Mouse (Mus musculus): ENCODE results near the gene Mrpl51. TPM values are rescaled to one million over a fixed set of nuclear protein-coding genes. Genes with fewer than 3 reads are reported as not detected.

Mrpl51 gene
- polyA plus RNA-seq, 1 experiment from 2014 or later = 205 TPM

DNA sequence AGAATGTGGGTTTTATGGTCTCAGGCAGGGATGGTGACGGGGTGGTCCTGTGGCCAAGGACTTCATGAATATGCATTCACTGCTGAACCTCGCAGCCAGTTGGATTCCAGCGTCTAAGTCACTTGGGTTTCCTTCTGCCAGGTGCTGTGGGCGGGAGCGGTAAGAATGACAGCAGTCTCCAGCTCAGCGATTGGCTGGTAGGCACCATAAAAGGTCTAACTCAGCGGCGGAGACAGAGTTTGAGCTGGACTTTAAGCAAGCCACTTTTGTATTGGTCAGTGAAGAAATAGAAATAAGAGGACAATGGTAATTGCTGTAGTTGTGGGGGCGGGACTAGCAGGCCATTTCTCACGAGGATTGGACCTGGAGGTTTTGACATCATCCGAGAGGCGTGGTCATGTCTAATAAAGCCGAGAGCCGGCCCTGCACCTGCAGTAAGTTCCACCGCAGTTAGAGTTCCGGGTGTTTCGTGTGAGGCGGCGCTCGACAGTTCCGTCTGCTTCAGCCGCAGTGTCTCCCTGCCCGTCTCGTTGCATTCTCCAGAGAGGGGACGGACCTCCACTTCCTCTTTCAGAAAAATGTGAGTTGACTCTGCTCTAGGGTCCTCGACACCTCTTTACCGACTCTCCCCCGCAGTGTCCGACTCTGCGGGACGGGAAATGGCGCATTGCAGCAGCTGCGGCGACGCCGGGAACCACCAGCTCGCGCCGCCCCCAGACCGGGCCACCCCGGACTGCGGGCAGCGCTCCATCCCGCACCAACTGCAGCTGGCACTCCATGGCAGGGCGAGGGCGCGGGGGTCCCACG is 23.8 kb downstream of the Mrpl51 start, which contains the start of gene Vamp1:
Gene Vamp1 (plus strand): TSS at position 404 of the 807 bp plus-strand sequence.
- ATAC-seq (ENCODE audit: low read depth) (peak; percentile 97), DNase-seq (ENCODE audit: low spot score) (peak; percentile 98)
- peak within 1 kb of the TSS; percentile 73 for H3K4me3 ChIP-seq (ENCODE audit: low read depth, low read length)
- peak within 1 kb of the TSS; percentile 95 for H3K4me2 ChIP-seq (ENCODE audit: low read depth, low read length)
- WGBS = under 1% methylated on average over 41 of the region's 48 CpGs
- H3K27ac ChIP-seq (replicated peaks; ENCODE audit: low read depth, low read length) = peak within 1 kb of the TSS; percentile 44
- no peaks in the 10 kb centered on the region for H3K36me3 ChIP-seq (ENCODE audit: control insufficient read depth, insufficient read depth, low read length)
- H3K27me3 ChIP-seq (replicated peaks; ENCODE audit: control insufficient read depth, insufficient read depth, low read length) = peaks cover 20% of the 10 kb centered on the region; the same call in 1 of the 2 replicates
- no peaks in the 10 kb centered on the region for H3K9me3 ChIP-seq (ENCODE audit: control insufficient read depth, low read length)
- H3K4me1 ChIP-seq (ENCODE audit: control insufficient read depth, insufficient read depth, low read length) = no peaks in the 10 kb centered on the region
- H3K9ac ChIP-seq (ENCODE audit: low read depth, low read length) = peak within 1 kb of the TSS; percentile 77

DNA sequence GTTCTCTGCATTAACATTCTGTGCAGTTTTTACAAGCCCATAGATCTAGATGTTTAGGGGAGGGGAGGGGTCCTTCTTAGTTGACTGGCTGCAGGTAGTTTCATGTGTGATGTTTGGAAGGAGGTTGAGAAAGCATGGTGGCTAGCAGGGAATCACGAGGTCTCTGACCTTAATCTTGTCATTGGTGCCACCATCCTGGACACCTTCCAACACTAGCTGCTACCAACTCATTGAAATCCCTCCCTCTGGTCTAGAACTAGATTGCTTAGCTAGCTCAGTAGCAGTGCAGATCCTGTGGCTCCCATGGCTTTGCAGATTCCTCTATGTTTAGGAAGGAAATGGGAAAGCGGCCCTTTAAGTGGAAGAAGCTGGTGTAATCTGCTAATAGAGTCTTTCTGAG is 25.3 kb downstream of the Mrpl51 start:
- peaks cover 20% of the 10 kb centered on the region; the same call in 1 of the 2 replicates for H3K27me3 ChIP-seq (replicated peaks; ENCODE audit: control insufficient read depth, insufficient read depth, low read length)
- DNase-seq (ENCODE audit: low spot score) = no peak
- no peak for ATAC-seq (ENCODE audit: low read depth)
- H3K9ac ChIP-seq (ENCODE audit: low read depth, low read length) = no peak overlapping the region
- H3K36me3 ChIP-seq (ENCODE audit: control insufficient read depth, insufficient read depth, low read length) = no peaks in the 10 kb centered on the region
- 82% methylated on average over 2 of the region's 2 CpGs for WGBS
- H3K27ac ChIP-seq (replicated peaks; ENCODE audit: low read depth, low read length) = no peak overlapping the region
- H3K4me3 ChIP-seq (ENCODE audit: low read depth, low read length) = no peak overlapping the region
- no peaks in the 10 kb centered on the region for H3K4me1 ChIP-seq (ENCODE audit: control insufficient read depth, insufficient read depth, low read length)
- no peak overlapping the region for H3K4me2 ChIP-seq (ENCODE audit: low read depth, low read length)
- no peaks in the 10 kb centered on the region for H3K9me3 ChIP-seq (ENCODE audit: control insufficient read depth, low read length)

DNA sequence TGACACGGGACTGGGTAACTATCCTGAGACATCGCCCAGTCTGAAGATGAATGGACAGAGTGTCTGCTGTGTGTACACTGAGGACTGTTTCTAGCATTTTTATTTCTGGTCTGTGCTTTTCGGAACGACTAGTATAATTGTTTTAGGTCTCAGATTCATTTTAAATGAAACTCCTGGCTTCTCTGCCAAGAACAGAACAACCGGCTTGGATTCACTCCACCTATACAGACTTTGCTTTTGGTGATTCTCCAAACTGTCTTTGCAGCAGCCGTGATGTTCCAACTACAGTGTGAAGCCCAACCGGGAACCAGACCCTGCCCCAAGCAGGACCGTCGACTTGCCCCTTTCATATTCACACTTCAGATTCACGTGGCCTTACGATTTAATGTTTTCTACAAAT is 26.3 kb downstream of the Mrpl51 start:
- H3K4me2 ChIP-seq (ENCODE audit: low read depth, low read length) = no peak overlapping the region
- peaks cover 20% of the 10 kb centered on the region; the same call in 1 of the 2 replicates for H3K27me3 ChIP-seq (replicated peaks; ENCODE audit: control insufficient read depth, insufficient read depth, low read length)
- H3K4me3 ChIP-seq (ENCODE audit: low read depth, low read length) = no peak overlapping the region
- no peaks in the 10 kb centered on the region for H3K9me3 ChIP-seq (ENCODE audit: control insufficient read depth, low read length)
- WGBS = 87% methylated on average over 11 of the region's 11 CpGs
- H3K36me3 ChIP-seq (ENCODE audit: control insufficient read depth, insufficient read depth, low read length) = no peaks in the 10 kb centered on the region
- no peak overlapping the region for H3K9ac ChIP-seq (ENCODE audit: low read depth, low read length)
- no peaks in the 10 kb centered on the region for H3K4me1 ChIP-seq (ENCODE audit: control insufficient read depth, insufficient read depth, low read length)
- DNase-seq (ENCODE audit: low spot score) = no peak
- H3K27ac ChIP-seq (replicated peaks; ENCODE audit: low read depth, low read length) = no peak overlapping the region
- ATAC-seq (ENCODE audit: low read depth) = no peak

DNA sequence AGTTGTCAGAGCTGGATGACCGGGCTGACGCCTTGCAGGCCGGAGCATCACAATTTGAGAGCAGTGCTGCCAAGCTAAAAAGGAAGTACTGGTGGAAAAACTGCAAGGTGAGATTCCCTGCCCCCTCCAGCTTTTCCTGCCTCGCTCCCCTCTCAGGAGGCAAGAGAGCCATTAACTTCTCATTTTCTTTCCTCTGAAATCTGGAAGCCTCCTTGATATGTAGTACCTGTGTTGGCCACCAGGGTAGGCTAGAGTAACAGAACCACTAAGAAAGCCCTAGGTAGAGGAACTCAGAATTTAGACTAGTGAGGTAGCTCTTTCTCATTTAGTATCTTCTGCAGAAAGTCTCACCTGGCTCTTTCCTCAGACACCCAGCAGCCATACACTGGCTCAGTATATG is 27.4 kb downstream of the Mrpl51 start:
- Histone ChIP-seq H3K27ac (replicated peaks; ENCODE audit: low read depth, low read length) (no peak overlapping the region), H3K9ac (ENCODE audit: low read depth, low read length) (no peak overlapping the region), H3K27me3 (replicated peaks; ENCODE audit: control insufficient read depth, insufficient read depth, low read length) (0 out of 2 replicates have a peak, but pooled peaks cover 12% of the 10 kb centered on the region), H3K36me3 (ENCODE audit: control insufficient read depth, insufficient read depth, low read length) (no peaks in the 10 kb centered on the region), H3K9me3 (ENCODE audit: control insufficient read depth, low read length) (no peaks in the 10 kb centered on the region), H3K4me2 (ENCODE audit: low read depth, low read length) (no peak overlapping the region), H3K4me3 (ENCODE audit: low read depth, low read length) (no peak overlapping the region), H3K4me1 (ENCODE audit: control insufficient read depth, insufficient read depth, low read length) (no peaks in the 10 kb centered on the region)
- ATAC-seq (ENCODE audit: low read depth) (no peak), DNase-seq (ENCODE audit: low spot score) (peak; percentile 54)
- WGBS = 78% methylated on average over 4 of the region's 4 CpGs

DNA sequence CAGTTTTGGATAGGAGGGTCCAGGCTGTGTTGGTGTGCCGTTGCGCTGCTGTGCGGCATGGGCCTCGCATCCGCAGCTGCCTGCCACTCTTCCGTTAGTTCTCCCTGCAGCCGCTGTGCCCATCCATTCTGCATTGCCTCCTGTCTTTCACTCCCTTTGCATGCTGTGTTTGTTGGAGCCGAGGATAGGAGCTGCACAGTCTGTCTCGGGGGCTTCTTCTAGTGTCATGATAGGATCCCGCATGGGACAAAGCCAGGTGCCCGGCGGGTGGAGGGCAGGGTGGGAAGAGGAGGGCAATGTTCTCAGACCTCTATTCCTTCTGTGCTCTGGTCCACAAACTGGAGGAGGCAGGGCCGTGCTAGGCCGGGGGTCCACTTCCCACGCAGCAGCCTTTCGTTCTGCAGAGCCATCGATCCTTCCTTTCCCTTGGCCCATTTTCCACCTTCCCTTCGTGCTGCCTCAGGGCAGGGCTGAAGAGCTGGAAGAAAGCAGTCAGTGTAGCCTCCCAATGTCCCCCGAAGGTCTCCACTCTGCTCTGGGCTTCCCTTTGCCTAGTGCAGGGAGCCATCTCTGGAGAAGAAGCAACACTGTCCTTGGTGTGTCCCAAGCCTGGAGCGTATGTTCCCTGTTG is 29.6 kb downstream of the Mrpl51 start:
- Histone ChIP-seq H3K4me2 (ENCODE audit: low read depth, low read length) (no peak overlapping the region), H3K4me3 (ENCODE audit: low read depth, low read length) (no peak overlapping the region), H3K27ac (replicated peaks; ENCODE audit: low read depth, low read length) (no peak overlapping the region), H3K9me3 (ENCODE audit: control insufficient read depth, low read length) (no peaks in the 10 kb centered on the region), H3K27me3 (replicated peaks; ENCODE audit: control insufficient read depth, insufficient read depth, low read length) (0 out of 2 replicates have a peak, but pooled peaks cover 6% of the 10 kb centered on the region), H3K9ac (ENCODE audit: low read depth, low read length) (no peak overlapping the region), H3K36me3 (ENCODE audit: control insufficient read depth, insufficient read depth, low read length) (no peaks in the 10 kb centered on the region), H3K4me1 (ENCODE audit: control insufficient read depth, insufficient read depth, low read length) (no peaks in the 10 kb centered on the region)
- no peak for DNase-seq (ENCODE audit: low spot score)
- WGBS = 85% methylated on average over 20 of the region's 20 CpGs
- ATAC-seq (ENCODE audit: low read depth) = no peak

DNA sequence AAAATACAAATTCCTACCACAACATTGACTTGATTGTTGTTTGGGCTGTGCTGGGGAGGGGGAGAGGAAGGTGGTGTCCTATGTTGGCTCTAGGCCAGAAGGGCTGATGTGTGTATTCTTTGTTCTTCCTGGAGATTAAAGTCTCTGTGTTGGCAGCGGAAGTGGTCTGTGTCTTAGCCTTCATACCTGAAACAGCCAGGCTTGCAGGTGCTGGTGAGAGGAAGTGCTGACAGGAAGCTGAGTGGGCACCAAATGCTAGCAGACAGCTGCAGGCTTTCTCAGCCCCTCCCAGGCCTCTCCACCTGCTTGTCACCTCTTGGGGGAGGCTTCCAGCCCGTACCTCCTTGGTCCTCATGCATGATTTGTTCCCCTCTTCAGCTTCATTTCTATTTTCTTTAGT is 30.5 kb downstream of the Mrpl51 start:
- no peaks in the 10 kb centered on the region for H3K36me3 ChIP-seq (ENCODE audit: control insufficient read depth, insufficient read depth, low read length)
- no peaks in the 10 kb centered on the region for H3K27me3 ChIP-seq (replicated peaks; ENCODE audit: control insufficient read depth, insufficient read depth, low read length)
- no peak overlapping the region for H3K9ac ChIP-seq (ENCODE audit: low read depth, low read length)
- H3K27ac ChIP-seq (replicated peaks; ENCODE audit: low read depth, low read length) = no peak overlapping the region
- WGBS = 62% methylated on average over 2 of the region's 2 CpGs
- H3K4me2 ChIP-seq (ENCODE audit: low read depth, low read length) = no peak overlapping the region
- H3K4me1 ChIP-seq (ENCODE audit: control insufficient read depth, insufficient read depth, low read length) = no peaks in the 10 kb centered on the region
- no peak overlapping the region for H3K4me3 ChIP-seq (ENCODE audit: low read depth, low read length)
- peak; percentile 41; the same call in 1 of the 2 replicates for ATAC-seq (ENCODE audit: low read depth)
- H3K9me3 ChIP-seq (ENCODE audit: control insufficient read depth, low read length) = no peaks in the 10 kb centered on the region
- peak; percentile 42 for DNase-seq (ENCODE audit: low spot score)

DNA sequence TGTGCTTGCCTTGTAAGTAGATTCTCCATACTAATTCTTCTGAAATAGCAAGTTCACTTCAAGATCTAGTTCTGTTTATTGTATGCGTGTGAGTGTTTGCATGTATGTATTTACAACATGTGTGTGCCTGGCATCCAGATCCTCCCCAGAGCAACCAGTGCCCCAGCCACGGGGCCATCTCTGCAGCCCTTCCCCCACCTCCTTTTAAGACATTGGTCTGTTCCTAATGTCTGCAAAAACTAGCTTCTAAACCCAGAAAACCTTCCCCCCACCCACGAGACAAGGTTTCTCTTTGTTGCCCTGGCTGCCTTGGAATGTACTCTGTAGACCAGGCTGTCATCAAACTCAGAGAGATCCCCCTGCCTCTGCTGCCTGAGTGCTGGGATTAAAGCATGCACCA is 31.0 kb downstream of the Mrpl51 start:
- Histone ChIP-seq H3K4me2 (ENCODE audit: low read depth, low read length) (no peak overlapping the region), H3K27me3 (replicated peaks; ENCODE audit: control insufficient read depth, insufficient read depth, low read length) (no peaks in the 10 kb centered on the region), H3K9ac (ENCODE audit: low read depth, low read length) (no peak overlapping the region), H3K9me3 (ENCODE audit: control insufficient read depth, low read length) (no peaks in the 10 kb centered on the region), H3K4me1 (ENCODE audit: control insufficient read depth, insufficient read depth, low read length) (no peaks in the 10 kb centered on the region), H3K36me3 (ENCODE audit: control insufficient read depth, insufficient read depth, low read length) (no peaks in the 10 kb centered on the region), H3K27ac (replicated peaks; ENCODE audit: low read depth, low read length) (no peak overlapping the region), H3K4me3 (ENCODE audit: low read depth, low read length) (no peak overlapping the region)
- DNase-seq (ENCODE audit: low spot score) = no peak
- WGBS = 76% methylated on average over 3 of the region's 3 CpGs
- ATAC-seq (ENCODE audit: low read depth) = no peak

DNA sequence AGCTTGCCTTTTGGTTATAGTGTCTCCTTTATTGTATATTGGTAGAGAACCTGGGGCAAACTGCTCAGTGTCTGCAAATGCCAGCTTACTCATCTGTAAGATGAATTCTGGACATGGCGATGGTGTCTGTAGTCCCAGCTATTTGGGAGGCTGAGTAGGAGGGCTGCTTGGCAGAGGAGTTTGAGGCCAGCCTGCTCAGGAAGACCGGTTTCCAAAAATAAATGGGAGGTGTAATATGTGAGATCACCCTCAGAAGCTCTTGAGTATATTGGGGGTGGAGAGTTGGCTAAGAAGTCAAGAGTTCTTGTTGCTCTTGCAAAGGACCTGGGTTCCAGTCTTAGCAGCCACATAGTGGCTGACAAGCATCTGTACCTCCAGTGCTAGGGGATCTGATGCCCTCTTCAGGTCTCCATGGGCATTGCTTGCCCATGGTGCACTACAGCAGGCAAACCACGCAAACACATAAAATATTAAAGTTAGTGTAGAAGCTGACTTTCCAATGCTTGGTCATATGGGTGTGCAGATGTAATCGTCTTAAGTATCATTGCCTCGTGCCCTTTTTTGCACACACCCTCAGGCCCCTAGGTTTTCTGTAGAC is 34.0 kb downstream of the Mrpl51 start:
- ATAC-seq (ENCODE audit: low read depth) = no peak
- Histone ChIP-seq H3K36me3 (ENCODE audit: control insufficient read depth, insufficient read depth, low read length) (no peaks in the 10 kb centered on the region), H3K9ac (ENCODE audit: low read depth, low read length) (no peak overlapping the region), H3K9me3 (ENCODE audit: control insufficient read depth, low read length) (no peaks in the 10 kb centered on the region), H3K4me2 (ENCODE audit: low read depth, low read length) (no peak overlapping the region), H3K4me1 (ENCODE audit: control insufficient read depth, insufficient read depth, low read length) (no peaks in the 10 kb centered on the region), H3K27ac (replicated peaks; ENCODE audit: low read depth, low read length) (no peak overlapping the region), H3K27me3 (replicated peaks; ENCODE audit: control insufficient read depth, insufficient read depth, low read length) (no peaks in the 10 kb centered on the region), H3K4me3 (ENCODE audit: low read depth, low read length) (no peak overlapping the region)
- no peak for DNase-seq (ENCODE audit: low spot score)
- 88% methylated on average over 5 of the region's 5 CpGs for WGBS

Measured in embryonic facial prominence, embryonic 14.5 days (tissue).